Mouse (Mus musculus) MEL (cell line): Measurements from ENCODE around the gene A030014E15Rik. TPM values are rescaled to one million over a fixed set of nuclear protein-coding genes. Genes with fewer than 3 reads are reported as not detected.

ENCODE experiments used
- DNase-seq: peaks from one replicate; pipeline ENCODE4 v3.0.0; 2011; ENCODE audit warnings: low read depth, low spot score
- H3K27ac ChIP-seq: 2 replicates; pipeline ENCODE4 v1.5.1; 2012; ENCODE audit warnings: low read depth, mild to moderate bottlenecking, control low read depth, low read length, moderate library complexity; ENCODE audit not compliant: control insufficient read depth
- H3K27me3 ChIP-seq, 2 experiments: fragments of 150-350 bp in 1 of 2; sonication (generic) in 1 of 2; 2 replicates each; pipeline ENCODE4 v1.6.1; 2012; ENCODE audit warnings: low read length in 2 of 2, mild to moderate bottlenecking in 2 of 2, improper control_type of control experiment in 1 of 2, moderate library complexity in 1 of 2; ENCODE audit not compliant: insufficient read depth in 2 of 2, control insufficient read depth in 1 of 2
- H3K36me3 ChIP-seq, 2 experiments: 2 replicates each; pipeline ENCODE4 v1.6.1; 2012 to 2014; ENCODE audit warnings: low read length in 2 of 2, improper control_type of control experiment in 1 of 2, inconsistent platforms in 1 of 2, mild to moderate bottlenecking in 1 of 2; ENCODE audit not compliant: insufficient read depth in 2 of 2, control insufficient read depth in 1 of 2
- H3K4me1 ChIP-seq, 2 experiments: fragments of 150-350 bp in 1 of 2; sonication (generic) in 1 of 2; 2 replicates each; pipeline ENCODE4 v1.6.1; 2012; ENCODE audit warnings: low read length in 2 of 2, improper control_type of control experiment in 1 of 2, mild to moderate bottlenecking in 1 of 2; ENCODE audit not compliant: insufficient read depth in 2 of 2, control insufficient read depth in 1 of 2
- H3K4me3 ChIP-seq, 2 experiments: fragments of 150-350 bp in 1 of 2; sonication (generic) in 1 of 2; 2 replicates each; pipeline ENCODE4 v1.5.1; 2012; ENCODE audit warnings: low read depth in 2 of 2, low read length in 2 of 2, mild to moderate bottlenecking in 2 of 2, moderate library complexity in 2 of 2, control low read depth in 1 of 2, improper control_type of control experiment in 1 of 2; ENCODE audit not compliant: control insufficient read depth in 1 of 2, insufficient read depth in 1 of 2
- H3K79me2 ChIP-seq: 2 replicates; pipeline ENCODE4 v1.6.1; 2012; ENCODE audit warnings: mild to moderate bottlenecking, low read length, moderate library complexity; ENCODE audit not compliant: control insufficient read depth, poor library complexity, insufficient read depth
- H3K9ac ChIP-seq: 2 replicates; pipeline ENCODE4 v1.6.1; 2012; ENCODE audit warnings: low read depth, mild to moderate bottlenecking, control low read depth, low read length, moderate library complexity; ENCODE audit not compliant: control insufficient read depth, poor library complexity, severe bottlenecking
- H3K9me3 ChIP-seq: fragments of 150-350 bp; sonication (generic); replicated peaks from 2 replicates; pipeline ENCODE4 v1.6.1; 2012; ENCODE audit warnings: mild to moderate bottlenecking, low read length, improper control_type of control experiment, moderate library complexity; ENCODE audit not compliant: insufficient read depth
- BHLHE40 ChIP-seq: IDR thresholded peaks from 2 replicates; pipeline ENCODE4 v1.6.1; 2012; ENCODE audit warnings: low read depth, mild to moderate bottlenecking, inconsistent platforms, low read length, improper control_type of control experiment, borderline replicate concordance
- CTCF ChIP-seq, 3 experiments: IDR thresholded peaks in 2 of 3; conservative IDR thresholded peaks in 1 of 3; 2 replicates each; pipeline ENCODE4 v1.5.1; 2011 to 2012; ENCODE audit warnings: low read length in 3 of 3, low read depth in 2 of 3, mild to moderate bottlenecking in 2 of 3, improper control_type of control experiment in 1 of 3, inconsistent platforms in 1 of 3, mixed read lengths in 1 of 3, moderate library complexity in 1 of 3; ENCODE audit not compliant: control insufficient read depth in 1 of 3, insufficient read depth in 1 of 3, poor library complexity in 1 of 3, severe bottlenecking in 1 of 3
- ELF1 ChIP-seq: IDR thresholded peaks from 2 replicates; pipeline ENCODE4 v1.6.1; 2014; ENCODE audit warnings: low read depth, mild to moderate bottlenecking, inconsistent platforms, low read length, improper control_type of control experiment, moderate library complexity
- EP300 ChIP-seq, 2 experiments: IDR thresholded peaks; 2 replicates each; pipeline ENCODE4 v1.6.1; 2011; ENCODE audit warnings: improper control_type of control experiment in 2 of 2, low read length in 2 of 2, low read depth in 1 of 2, mild to moderate bottlenecking in 1 of 2
- ETS1 ChIP-seq: IDR thresholded peaks from 2 replicates; pipeline ENCODE4 v1.6.1; 2012; ENCODE audit warnings: low read depth, mild to moderate bottlenecking, inconsistent platforms, low read length, improper control_type of control experiment, moderate library complexity
- KAT2A ChIP-seq: conservative IDR thresholded peaks from 2 replicates; pipeline ENCODE4 v1.6.1; 2012; ENCODE audit warnings: low read depth, low read length, improper control_type of control experiment, inconsistent platforms
- MAFK ChIP-seq: IDR thresholded peaks from 2 replicates; pipeline ENCODE4 v1.6.1; 2011; ENCODE audit warnings: low read depth, mild to moderate bottlenecking, low read length, improper control_type of control experiment, borderline replicate concordance
- MAX ChIP-seq: IDR thresholded peaks from 2 replicates; pipeline ENCODE4 v1.6.1; 2011; ENCODE audit warnings: low read length, improper control_type of control experiment
- MXI1 ChIP-seq: IDR thresholded peaks from 2 replicates; pipeline ENCODE4 v1.6.1; 2011; ENCODE audit warnings: mild to moderate bottlenecking, low read depth, low read length, improper control_type of control experiment
- MYC ChIP-seq: IDR thresholded peaks from 2 replicates; pipeline ENCODE4 v1.6.1; 2011; ENCODE audit warnings: low read depth, mild to moderate bottlenecking, low read length, improper control_type of control experiment, moderate library complexity
- SIN3A ChIP-seq: IDR thresholded peaks from 2 replicates; pipeline ENCODE4 v1.6.1; 2012; ENCODE audit warnings: low read length, improper control_type of control experiment, inconsistent platforms
- TBP ChIP-seq: IDR thresholded peaks from 2 replicates; pipeline ENCODE4 v1.8.0; 2011; ENCODE audit warnings: low read depth, low read length, improper control_type of control experiment
- UBTF ChIP-seq: IDR thresholded peaks from 2 replicates; pipeline ENCODE4 v1.6.1; 2012; ENCODE audit warnings: low read depth, mild to moderate bottlenecking, inconsistent platforms, low read length, improper control_type of control experiment, moderate library complexity, borderline replicate concordance; ENCODE audit not compliant: insufficient read depth
- USF1 ChIP-seq: IDR thresholded peaks from 2 replicates; pipeline ENCODE4 v1.6.1; 2014; ENCODE audit warnings: low read depth, mild to moderate bottlenecking, inconsistent platforms, low read length, improper control_type of control experiment, moderate library complexity
- ZC3H11A ChIP-seq: IDR thresholded peaks from 2 replicates; pipeline ENCODE4 v1.6.1; 2012; ENCODE audit warnings: low read depth, mild to moderate bottlenecking, inconsistent platforms, low read length, improper control_type of control experiment
- ZMIZ1 ChIP-seq: IDR thresholded peaks from 2 replicates; pipeline ENCODE4 v1.6.1; 2012; ENCODE audit warnings: low read depth, mild to moderate bottlenecking, inconsistent platforms, low read length, improper control_type of control experiment, moderate library complexity
- ZNF384 ChIP-seq: IDR thresholded peaks from 2 replicates; pipeline ENCODE4 v1.6.1; 2012; ENCODE audit warnings: low read depth, mild to moderate bottlenecking, inconsistent platforms, low read length, improper control_type of control experiment
- polyA plus RNA-seq, 2 experiments: library from polyadenylated mRNA; stranded (reverse) in 1 of 2; unstranded in 1 of 2; fragments of >175 nt in 1 of 2; fragments of >200 nt in 1 of 2; gene quantifications; 2 replicates each; pipeline versions ENCODE4 v1.2.1 to v1.2.4; 2012; ENCODE audit warnings: low replicate concordance in 2 of 2, low read depth in 1 of 2; ENCODE audit not compliant: insufficient read length in 2 of 2, insufficient read depth in 1 of 2, missing spikeins in 1 of 2
- total RNA-seq: library from RNA; depleted of rRNA; stranded (reverse); fragments of 300-350 nt; gene quantifications from 2 replicates; pipeline ENCODE4 v1.2.3, GENCODE M21; 2012; rRNA removed

A030014E15Rik gene
- total and polyA plus RNA-seq, 3 experiments, result not detected

DNA sequence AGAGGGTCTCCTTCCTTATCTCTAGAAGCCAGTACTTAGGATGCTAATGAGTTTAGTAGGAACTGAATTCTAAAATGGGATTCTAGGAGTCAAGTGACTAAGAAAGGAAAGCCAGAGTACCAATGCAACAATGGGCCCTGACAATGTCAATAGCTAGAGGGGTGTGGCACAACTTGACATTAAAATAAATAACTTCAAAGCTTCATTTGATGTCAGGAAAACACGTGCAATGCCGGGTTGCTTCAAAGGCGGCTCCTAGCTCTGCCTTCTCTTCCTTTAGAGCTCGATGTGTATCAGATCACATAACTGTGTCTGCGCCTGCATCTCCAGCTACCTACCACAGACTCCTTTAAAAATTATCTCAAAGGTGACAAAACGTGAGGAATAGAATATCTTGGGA lies 49.2 kb downstream of the A030014E15Rik start:
- Histone ChIP-seq H3K9me3 (no peaks in the 10 kb centered on the region), H3K27ac (no peak overlapping the region), H3K79me2 (no peaks in the 10 kb centered on the region), H3K27me3 (peaks cover 0 to 1% of the 10 kb centered on the region in 2 experiments; a peak in 1 of 4 replicates), H3K4me3 (no peak overlapping the region), H3K36me3 (no peaks in the 10 kb centered on the region)
- no peak for DNase-seq
- TF ChIP-seq CTCF (IDR thresholded peaks at IDR 0.05 in 2 of 3, conservative IDR thresholded peaks at IDR 0.05 in 1 of 3; ENCODE audit: control insufficient read depth in 1 of 3, insufficient read depth in 1 of 3, low read depth in 2 of 3, low read length in 3 of 3, poor library complexity in 1 of 3, severe bottlenecking in 1 of 3), result no peak
- no peak for TF ChIP-seq EP300 (IDR thresholded peaks at IDR 0.05; ENCODE audit: low read depth in 1 of 2, low read length in 2 of 2)
- no peak for TF ChIP-seq MAX
- TF ChIP-seq MYC, result no peak
- TF ChIP-seq USF1, result no peak
- no peak for TF ChIP-seq ETS1
- no peak for TF ChIP-seq MXI1
- no peak for TF ChIP-seq ELF1
- no peak for TF ChIP-seq BHLHE40
- TF ChIP-seq UBTF, result no peak
- no peak for TF ChIP-seq TBP
- TF ChIP-seq, all 39 proteins: peak for 0
- Histone ChIP-seq H3K4me1 (no peaks in the 10 kb centered on the region), H3K9ac (no peak overlapping the region)

DNA sequence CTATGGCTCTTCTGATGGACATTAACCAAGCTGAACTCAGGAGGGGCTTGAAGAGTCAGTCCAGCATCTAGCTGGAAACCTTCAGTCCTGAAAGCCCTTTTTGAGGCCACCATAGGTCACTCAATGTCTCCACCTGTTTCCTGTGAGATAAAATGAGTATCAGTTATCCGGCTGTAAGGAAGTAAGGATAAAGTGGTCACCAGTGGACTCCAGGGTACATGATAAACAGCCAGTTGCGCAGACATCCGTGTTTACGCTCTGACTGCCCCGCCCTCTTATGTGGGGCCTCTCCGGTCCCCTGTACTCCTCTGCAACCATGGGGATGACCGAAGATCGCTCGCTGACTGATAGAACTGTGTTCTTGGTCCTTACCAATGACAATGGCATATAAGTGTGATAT lies 49.6 kb downstream of the A030014E15Rik start:
- peaks cover 0 to 1% of the 10 kb centered on the region in 2 experiments; a peak in 1 of 4 replicates for H3K27me3 ChIP-seq
- no peaks in the 10 kb centered on the region for H3K79me2 ChIP-seq
- DNase-seq, result no peak
- no peaks in the 10 kb centered on the region for H3K9me3 ChIP-seq
- H3K36me3 ChIP-seq, result no peaks in the 10 kb centered on the region
- no peak overlapping the region for H3K27ac ChIP-seq
- H3K4me3 ChIP-seq, result no peak overlapping the region
- H3K4me1 ChIP-seq, result no peaks in the 10 kb centered on the region
- TF ChIP-seq MAFK (no peak), SIN3A (no peak), ZMIZ1 (no peak), ZNF384 (no peak), KAT2A (no peak), TBP (no peak), ZC3H11A (no peak), MYC (no peak)
- no peak overlapping the region for H3K9ac ChIP-seq

Other genes with a start within 250 kb of the A030014E15Rik start
- gene Mff, start 200.0 kb upstream of the A030014E15Rik start, total RNA-seq, result 86.0 and 91.1 TPM in 2 replicates
- 100 to 1,000 TPM in 1 of 2 experiments, not detected in 1; 195 TPM for gene Mff, start 200.0 kb upstream of the A030014E15Rik start, polyA plus RNA-seq
- not detected in 2 replicates for gene Tm4sf20, start 156.5 kb upstream of the A030014E15Rik start, total RNA-seq
- gene Tm4sf20, start 156.5 kb upstream of the A030014E15Rik start, polyA plus RNA-seq, result not detected
- gene Gm47791, start 153.7 kb upstream of the A030014E15Rik start, total RNA-seq, result not detected in 2 replicates
- not detected for gene Gm47791, start 153.7 kb upstream of the A030014E15Rik start, polyA plus RNA-seq
- 34.1 and 38.2 TPM in 2 replicates for gene Agfg1, start 85.4 kb upstream of the A030014E15Rik start, total RNA-seq
- 10 to 100 TPM in 1 of 2 experiments, not detected in 1; 58.6 TPM for gene Agfg1, start 85.4 kb upstream of the A030014E15Rik start, polyA plus RNA-seq
- gene A030005L19Rik, start 11.6 kb upstream of the A030014E15Rik start, total RNA-seq, result 0.15 TPM in 1 of 2 replicates, not detected in the other
- under 1 TPM in 1 of 2 experiments, not detected in 1; 0.26 TPM for gene A030005L19Rik, start 11.6 kb upstream of the A030014E15Rik start, polyA plus RNA-seq
- gene Gm6217, start 6.5 kb downstream of the A030014E15Rik start, total RNA-seq, result not detected in 2 replicates
- not detected for gene Gm6217, start 6.5 kb downstream of the A030014E15Rik start, polyA plus RNA-seq
- gene A030003K21Rik, start 18.5 kb downstream of the A030014E15Rik start, total RNA-seq, result not detected in 2 replicates
- not detected for gene A030003K21Rik, start 18.5 kb downstream of the A030014E15Rik start, polyA plus RNA-seq
- gene Gm7544, start 31.1 kb downstream of the A030014E15Rik start, total RNA-seq, result not detected in 2 replicates
- gene Gm7544, start 31.1 kb downstream of the A030014E15Rik start, polyA plus RNA-seq, result not detected
- not detected in 2 replicates for gene Gm47955, start 35.4 kb downstream of the A030014E15Rik start, total RNA-seq
- gene Gm47955, start 35.4 kb downstream of the A030014E15Rik start, polyA plus RNA-seq, result not detected
- not detected in 2 replicates for gene Gm47959, start 75.6 kb downstream of the A030014E15Rik start, total RNA-seq
- not detected for gene Gm47959, start 75.6 kb downstream of the A030014E15Rik start, polyA plus RNA-seq
- gene Slc19a3, start 113.5 kb downstream of the A030014E15Rik start, total RNA-seq, result not detected in 2 replicates
- not detected for gene Slc19a3, start 113.5 kb downstream of the A030014E15Rik start, polyA plus RNA-seq
- not detected in 2 replicates for gene Krtap28-10, start 117.6 kb downstream of the A030014E15Rik start, total RNA-seq
- not detected for gene Krtap28-10, start 117.6 kb downstream of the A030014E15Rik start, polyA plus RNA-seq
- not detected in 2 replicates for gene Gm47969, start 120.0 kb downstream of the A030014E15Rik start, total RNA-seq
- not detected for gene Gm47969, start 120.0 kb downstream of the A030014E15Rik start, polyA plus RNA-seq
- not detected in 2 replicates for gene A030005K14Rik, start 134.5 kb downstream of the A030014E15Rik start, total RNA-seq
- gene A030005K14Rik, start 134.5 kb downstream of the A030014E15Rik start, polyA plus RNA-seq, result not detected
- gene Krtap28-13, start 136.0 kb downstream of the A030014E15Rik start, total RNA-seq, result not detected in 2 replicates
- not detected for gene Krtap28-13, start 136.0 kb downstream of the A030014E15Rik start, polyA plus RNA-seq
- gene Ccl20, start 191.8 kb downstream of the A030014E15Rik start, total RNA-seq, result not detected in 2 replicates
- not detected for gene Ccl20, start 191.8 kb downstream of the A030014E15Rik start, polyA plus RNA-seq
- gene Daw1, start 234.8 kb downstream of the A030014E15Rik start, total RNA-seq, result not detected in 2 replicates
- not detected for gene Daw1, start 234.8 kb downstream of the A030014E15Rik start, polyA plus RNA-seq